Mouse (Mus musculus) liver, postnatal 0 days (tissue): ENCODE measurements at regions not wholly inside any gene's neighbourhood (a gene's known extent, or its start where the extent isn't known, plus 50 kb on each side); places are given as distances from the start of the nearest gene placed in this dataset.

Experiments used
- CTCF ChIP-seq: sonication (generic); IDR thresholded peaks from 2 replicates; pipeline ENCODE4 v1.5.1; 2016; ENCODE audit warnings: antibody characterized with exemption, low read depth
- EP300 ChIP-seq: IDR thresholded peaks from 2 replicates; pipeline ENCODE4 v1.6.1; 2016; ENCODE audit warnings: antibody characterized with exemption, low read depth, mild to moderate bottlenecking

GRCm38 (mm10) chr5:64681161-64681560, 122.0 kb upstream of the Klf3 start:
- TF ChIP-seq CTCF (no peak), EP300 (no peak)
